Mouse (Mus musculus) CH12.LX (cell line): Measurements from ENCODE around the gene Slc15a4. TPM values are rescaled to one million over a fixed set of nuclear protein-coding genes. Genes with fewer than 3 reads are reported as not detected.

ENCODE experiments used
- DNase-seq: peaks from one replicate; pipeline ENCODE4 v3.0.0-alpha.2; 2013; ENCODE audit errors: extremely low read depth
- H3K27ac ChIP-seq: 2 replicates; pipeline ENCODE4 v1.5.1; 2012; ENCODE audit warnings: low read depth, mild to moderate bottlenecking, control low read depth, moderate library complexity; ENCODE audit not compliant: insufficient read depth
- H3K27me3 ChIP-seq: replicated peaks from 2 replicates; pipeline ENCODE3; 2012; ENCODE audit warnings: inconsistent platforms
- H3K36me3 ChIP-seq, 2 experiments: replicated peaks in 1 of 2; 2 replicates each; pipeline versions ENCODE3 to v1.6.1; 2012; ENCODE audit warnings: inconsistent platforms in 1 of 2, low read length in 1 of 2, mild to moderate bottlenecking in 1 of 2, mixed read lengths in 1 of 2, moderate library complexity in 1 of 2; ENCODE audit not compliant: control insufficient read depth in 1 of 2, insufficient read depth in 1 of 2
- H3K4me1 ChIP-seq, 2 experiments: 2 replicates each; pipeline ENCODE4 v1.6.1; 2012; ENCODE audit warnings: inconsistent platforms in 1 of 2, moderate library complexity in 1 of 2; ENCODE audit not compliant: insufficient read depth in 2 of 2, control insufficient read depth in 1 of 2
- H3K4me2 ChIP-seq: 2 replicates; pipeline ENCODE4 v1.6.1; 2012; ENCODE audit warnings: low read depth, mild to moderate bottlenecking, control low read depth; ENCODE audit not compliant: poor library complexity, insufficient read depth, severe bottlenecking
- H3K4me3 ChIP-seq, 3 experiments: fragments of 150-350 bp in 1 of 3; sonication (generic) in 1 of 3; replicated peaks in 1 of 3; 2 replicates each; pipeline versions ENCODE3 to v1.5.1; 2011 to 2012; ENCODE audit warnings: low read depth in 2 of 3, low read length in 2 of 3, mild to moderate bottlenecking in 2 of 3, moderate library complexity in 2 of 3, control low read depth in 1 of 3, improper control_type of control experiment in 1 of 3, inconsistent platforms in 1 of 3, mixed read lengths in 1 of 3; ENCODE audit not compliant: poor library complexity in 1 of 3
- H3K79me2 ChIP-seq: replicated peaks from 2 replicates; pipeline ENCODE4 v1.6.1; 2012; ENCODE audit warnings: mild to moderate bottlenecking, moderate library complexity; ENCODE audit not compliant: control insufficient read depth, poor library complexity, insufficient read depth, severe bottlenecking; ENCODE audit errors: extremely low read depth
- H3K9ac ChIP-seq: 2 replicates; pipeline ENCODE4 v1.6.1; 2012; ENCODE audit warnings: low read depth, mild to moderate bottlenecking, control low read depth, moderate library complexity; ENCODE audit not compliant: insufficient read depth
- H3K9me3 ChIP-seq: replicated peaks from 2 replicates; pipeline ENCODE3; 2012; ENCODE audit warnings: low read length, inconsistent platforms, mixed read lengths
- CHD2 ChIP-seq: IDR thresholded peaks from 2 replicates; pipeline ENCODE4 v1.6.1; 2011; ENCODE audit warnings: low read length, improper control_type of control experiment
- E2F4 ChIP-seq: IDR thresholded peaks from 2 replicates; pipeline ENCODE4 v1.6.1; 2011; ENCODE audit warnings: low read depth, low read length, improper control_type of control experiment; ENCODE audit not compliant: insufficient replicate concordance
- ETS1 ChIP-seq: conservative IDR thresholded peaks from 2 replicates; pipeline ENCODE4 v1.6.1; 2012; ENCODE audit warnings: low read depth, mild to moderate bottlenecking, inconsistent platforms, low read length, improper control_type of control experiment, moderate library complexity
- IRF4 ChIP-seq: IDR thresholded peaks from 2 replicates; pipeline ENCODE4 v1.6.1; 2014; ENCODE audit warnings: low read depth, mild to moderate bottlenecking, inconsistent platforms, low read length, improper control_type of control experiment
- JUN ChIP-seq: IDR thresholded peaks from 2 replicates; pipeline ENCODE4 v1.6.1; 2011; ENCODE audit warnings: low read depth, mild to moderate bottlenecking, low read length, improper control_type of control experiment, moderate library complexity; ENCODE audit not compliant: insufficient read depth
- JUND ChIP-seq: conservative IDR thresholded peaks from 2 replicates; pipeline ENCODE4 v1.6.1; 2011; ENCODE audit warnings: low read depth, low read length, improper control_type of control experiment
- MAZ ChIP-seq: IDR thresholded peaks from 2 replicates; pipeline ENCODE4 v1.6.1; 2012; ENCODE audit warnings: low read depth, mild to moderate bottlenecking, inconsistent platforms, low read length, improper control_type of control experiment, moderate library complexity
- NELFE ChIP-seq: IDR thresholded peaks from 2 replicates; pipeline ENCODE4 v1.6.1; 2011; ENCODE audit warnings: low read depth, low read length, improper control_type of control experiment
- POLR2A ChIP-seq: IDR thresholded peaks from 2 replicates; pipeline ENCODE4 v1.6.1; 2011; ENCODE audit warnings: low read depth, mild to moderate bottlenecking, improper control_type of control experiment, low read length
- RAD21 ChIP-seq: IDR thresholded peaks from 2 replicates; pipeline ENCODE4 v1.6.1; 2011; ENCODE audit warnings: low read depth, mild to moderate bottlenecking, low read length, improper control_type of control experiment, moderate library complexity
- SIN3A ChIP-seq: IDR thresholded peaks from 2 replicates; pipeline ENCODE4 v1.6.1; 2012; ENCODE audit warnings: low read length, improper control_type of control experiment, inconsistent platforms
- ZKSCAN1 ChIP-seq: IDR thresholded peaks from 2 replicates; pipeline ENCODE4 v1.6.1; 2012; ENCODE audit warnings: low read depth, inconsistent platforms, low read length, improper control_type of control experiment, borderline replicate concordance
- ZMIZ1 ChIP-seq: IDR thresholded peaks from 2 replicates; pipeline ENCODE4 v1.6.1; 2012; ENCODE audit warnings: low read depth, mild to moderate bottlenecking, inconsistent platforms, low read length, improper control_type of control experiment
- ZNF384 ChIP-seq: IDR thresholded peaks from 2 replicates; pipeline ENCODE4 v1.6.1; 2012; ENCODE audit warnings: low read depth, low read length, improper control_type of control experiment, inconsistent platforms
- dilution Hi-C: fragments of 300-500 bp; cut with MboI; formaldehyde crosslinking; loops from 2 replicates; pipeline ENCODE4 v1.14.3; 2020; ENCODE audit warnings: low sequenced_read_pairs; ENCODE audit not compliant: extremely low pct_unique_long_range_greater_than_20kb, extremely low pct_ligation_motif_present
- in situ Hi-C: fragments of 300-500 bp; cut with MboI; formaldehyde crosslinking; loops from 3 replicates; pipeline ENCODE4 v1.14.3; 2019; ENCODE audit warnings: low sequenced_read_pairs, low pct_ligation_motif_present, low pct_unique_long_range_greater_than_20kb, mixed read lengths
- polyA plus RNA-seq: library from polyadenylated mRNA; unstranded; fragments of >175 nt; gene quantifications from 2 replicates; pipeline ENCODE4 v1.2.1, GENCODE M21; 2012; ENCODE audit warnings: low read depth; ENCODE audit not compliant: insufficient read length
- total RNA-seq, 2 experiments: library from RNA; depleted of rRNA; stranded (reverse); fragments of 300-350 nt in 1 of 2; fragments of >200 nt in 1 of 2; gene quantifications; 2 replicates each; pipeline ENCODE4 v1.2.3; 2012 to 2014

Gene Slc15a4
- total and polyA plus RNA-seq, 3 experiments = 25.7 to 52.7 (median 25.8) TPM

DNA sequence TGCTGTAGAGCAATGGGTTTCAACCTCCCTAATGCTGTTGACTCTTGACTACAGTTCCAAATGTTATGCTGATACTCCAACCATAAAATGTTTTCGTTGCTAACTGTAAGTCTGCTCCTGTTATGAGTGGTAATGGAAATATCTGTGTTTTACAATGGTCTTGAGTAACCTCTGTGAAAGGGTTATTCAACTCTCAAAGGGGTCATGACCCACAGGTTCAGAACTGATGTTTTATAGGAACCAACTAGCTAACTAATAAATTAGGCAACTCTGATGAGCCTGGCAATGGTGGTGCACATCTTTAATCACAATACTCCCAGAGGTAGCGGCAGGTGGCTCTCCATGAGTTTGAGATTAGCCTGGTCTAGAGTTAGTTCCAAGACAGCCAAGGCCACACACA lies 5.5 kb upstream of the Slc15a4 start:
- Histone ChIP-seq H3K27ac (no peak overlapping the region), H3K9me3 (peaks cover 27% of the 10 kb centered on the region)
- TF ChIP-seq SIN3A (no peak), IRF4 (no peak), CHD2 (no peak), ZNF384 (no peak), JUND (no peak), ZKSCAN1 (no peak)
- TF ChIP-seq, all 38 proteins: peak for 0

DNA sequence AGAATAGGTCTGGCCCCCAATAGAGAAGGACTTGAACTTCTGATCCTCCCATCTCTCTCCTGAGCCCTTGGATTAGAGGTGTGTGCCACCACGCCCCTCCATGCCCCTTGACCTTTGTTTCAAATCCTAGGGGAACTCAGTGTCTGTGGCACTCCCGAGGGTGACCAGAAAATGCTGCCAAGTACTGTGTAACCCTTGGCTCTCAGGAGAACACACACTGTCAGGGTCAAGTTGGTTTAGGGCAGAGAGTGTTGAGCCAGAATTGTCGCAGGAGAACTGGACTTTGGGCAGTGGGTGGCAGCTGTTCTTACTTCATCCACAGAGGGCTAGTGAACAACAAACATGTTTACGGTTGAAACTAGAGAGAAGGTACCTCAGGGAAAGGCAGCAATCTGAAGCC lies 4.9 kb upstream of the Slc15a4 start:
- TF ChIP-seq POLR2A = no peak
- TF ChIP-seq RAD21 = no peak
- TF ChIP-seq, all 38 proteins: peak for 0
- H3K4me2 ChIP-seq = no peak overlapping the region
- no peaks in the 10 kb centered on the region for H3K27me3 ChIP-seq
- no peak overlapping the region for H3K9ac ChIP-seq
- in situ Hi-C loops (no loop called here), dilution Hi-C loops (no loop called here)
- H3K79me2 ChIP-seq = no peaks in the 10 kb centered on the region
- no peak overlapping the region for H3K27ac ChIP-seq
- H3K9me3 ChIP-seq = peaks cover 23% of the 10 kb centered on the region
- no peak for DNase-seq
- H3K4me3 ChIP-seq = no peak overlapping the region
- H3K4me1 ChIP-seq = no peaks in the 10 kb centered on the region
- no peaks in the 10 kb centered on the region for H3K36me3 ChIP-seq

More for the DNA sequence above, 5.5 kb upstream of the Slc15a4 start:
- Histone ChIP-seq H3K9ac (no peak overlapping the region), H3K79me2 (no peaks in the 10 kb centered on the region), H3K27me3 (no peaks in the 10 kb centered on the region), H3K4me1 (no peaks in the 10 kb centered on the region), H3K4me3 (no peak overlapping the region), H3K36me3 (no peaks in the 10 kb centered on the region), H3K4me2 (no peak overlapping the region)
- in situ Hi-C loops (no loop called here), dilution Hi-C loops (no loop called here)
- no peak for DNase-seq

DNA sequence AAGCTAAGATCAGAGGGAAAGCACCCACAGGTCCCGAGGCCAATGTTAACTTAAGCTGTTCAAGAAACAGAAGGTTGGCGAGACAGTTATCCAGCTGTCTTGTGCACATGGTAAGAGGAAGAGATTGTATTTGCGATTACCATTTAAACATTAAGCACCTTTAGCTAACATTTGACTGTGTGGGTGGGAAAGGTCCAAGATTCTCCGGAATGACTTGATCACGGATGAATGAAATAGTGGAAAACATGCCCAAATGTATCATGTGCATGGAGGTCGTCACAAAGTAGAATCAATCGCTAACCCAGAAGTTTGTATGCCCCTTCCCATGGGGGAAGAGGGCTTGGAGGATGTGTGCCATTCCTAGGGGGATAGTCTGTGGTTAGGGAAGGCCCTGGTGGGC lies 969 bp upstream of the Slc15a4 start:
- H3K27me3 ChIP-seq = no peaks in the 10 kb centered on the region
- in situ Hi-C loops = no loop called here
- no peaks in the 10 kb centered on the region for H3K79me2 ChIP-seq
- no peak overlapping the region for H3K27ac ChIP-seq
- H3K4me3 ChIP-seq = no peak overlapping the region
- no peak overlapping the region for H3K9ac ChIP-seq
- H3K36me3 ChIP-seq = no peaks in the 10 kb centered on the region
- H3K4me1 ChIP-seq = no peaks in the 10 kb centered on the region
- dilution Hi-C loops = no loop called here
- H3K9me3 ChIP-seq = peaks cover 5% of the 10 kb centered on the region
- no peak overlapping the region for H3K4me2 ChIP-seq
- no peak for TF ChIP-seq MAZ
- TF ChIP-seq POLR2A = no peak
- no peak for TF ChIP-seq NELFE
- no peak for TF ChIP-seq E2F4
- TF ChIP-seq JUN = no peak
- TF ChIP-seq ETS1 = no peak
- TF ChIP-seq ZMIZ1 = no peak
- DNase-seq = no peak
